Mouse (Mus musculus) lung, adult 2 months (tissue): Measurements from ENCODE around the gene Enah. TPM values are rescaled to one million over a fixed set of nuclear protein-coding genes. Genes with fewer than 3 reads are reported as not detected.

ENCODE experiments used
- DNase-seq: peaks from one replicate; pipeline ENCODE4 v3.0.0; 2022
- H3K4me1 ChIP-seq: fragments of 200-500 bp; 2 replicates; pipeline ENCODE4 v1.6.1; 2011; ENCODE audit warnings: low read length; ENCODE audit not compliant: control insufficient read depth, insufficient read depth
- H3K4me3 ChIP-seq: fragments of 200-500 bp; replicated peaks from 2 replicates; pipeline ENCODE3; 2011; ENCODE audit warnings: low read depth, mild to moderate bottlenecking, control low read depth, low read length; ENCODE audit errors: extremely low read depth
- CTCF ChIP-seq: fragments of 200-500 bp; IDR thresholded peaks from 2 replicates; pipeline ENCODE4 v1.5.1; 2011; ENCODE audit warnings: mild to moderate bottlenecking, low read length, control low read depth; ENCODE audit not compliant: insufficient read depth
- POLR2A ChIP-seq: fragments of 200-500 bp; IDR thresholded peaks from 2 replicates; pipeline ENCODE4 v1.6.1; 2011; ENCODE audit warnings: low read depth, mild to moderate bottlenecking, control low read depth, low read length, borderline replicate concordance; ENCODE audit errors: extremely low read depth
- WGBS: fragments of 180-500 bp; shearing (Covaris S2); methylation state at CpG from one replicate; pipeline ENCODE4 v1.1.7; 2018; 5-methylcytosine and 5-hydroxymethylcytosine counted together
- polyA plus RNA-seq: library from polyadenylated mRNA; depleted of rRNA; stranded (reverse); fragments of >200 nt; gene quantifications from 2 replicates; pipeline ENCODE4 v1.2.3, GENCODE M21; 2012

The Enah gene
- polyA plus RNA-seq, 1 experiment = 11.1 TPM

DNA sequence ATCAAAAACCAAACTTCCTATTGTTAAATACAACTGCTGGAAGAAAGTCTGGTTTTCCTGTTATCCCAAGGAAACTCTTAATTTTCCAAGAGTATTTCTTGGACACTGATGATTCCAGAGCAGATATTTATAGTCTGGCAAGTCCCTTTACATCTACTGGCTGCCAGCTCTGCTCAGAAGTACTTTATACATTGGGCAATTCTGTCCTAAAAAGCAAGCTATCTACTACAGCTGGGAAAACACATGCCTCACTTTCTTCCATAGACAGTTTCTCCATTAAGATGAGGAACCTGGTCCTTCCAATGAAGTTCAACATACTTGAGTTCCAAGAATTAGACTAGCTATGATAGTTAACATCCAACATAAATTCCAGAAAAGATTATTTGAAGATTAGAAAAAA is 44.9 kb downstream of the Enah start:
- H3K4me3 ChIP-seq = no peak overlapping the region
- no peaks in the 10 kb centered on the region for H3K4me1 ChIP-seq
- no peak for TF ChIP-seq POLR2A
- no peak for DNase-seq

GRCm38 (mm10) chr1:181965277-181965676 is 54.5 kb downstream of the Enah start:
- TF ChIP-seq CTCF = no peak
- no peak for TF ChIP-seq POLR2A
- no peak overlapping the region for H3K4me3 ChIP-seq
- no peaks in the 10 kb centered on the region for H3K4me1 ChIP-seq
- 73% methylated on average over 1 of the region's 1 CpGs for WGBS
- no peak for DNase-seq

- TF ChIP-seq POLR2A (no peak), CTCF (no peak)
- H3K4me1 ChIP-seq = no peaks in the 10 kb centered on the region; the same call in 1 of the 2 replicates
- H3K4me3 ChIP-seq = no peak overlapping the region
- 80% methylated on average over 3 of the region's 3 CpGs for WGBS
- no peak for DNase-seq
Observed at GRCm38 (mm10) chr1:181963827-181964226, 56.0 kb downstream of the Enah start.

DNA sequence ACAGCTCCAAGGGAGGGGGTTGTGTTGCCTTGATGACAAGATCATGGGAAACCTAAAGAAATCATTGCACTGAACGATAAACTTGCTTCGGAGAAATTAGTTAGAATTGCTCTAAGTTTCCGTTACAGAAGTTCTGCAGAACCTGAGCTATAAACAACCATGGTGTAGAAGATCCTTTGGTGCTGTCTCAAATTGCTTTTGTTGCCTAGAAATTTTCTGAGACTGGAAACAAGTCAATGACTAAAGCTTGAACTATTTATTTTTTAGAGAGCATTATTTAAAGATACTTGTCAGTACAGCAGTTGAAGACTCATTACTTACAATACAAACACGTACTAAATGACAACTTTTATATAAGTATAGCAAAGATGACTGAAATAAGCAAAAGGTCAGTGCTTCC is 56.4 kb downstream of the Enah start:
- no peak for DNase-seq
- Histone ChIP-seq H3K4me3 (no peak overlapping the region), H3K4me1 (no peaks in the 10 kb centered on the region; the same call in 1 of the 2 replicates)
- no peak for TF ChIP-seq CTCF
- TF ChIP-seq POLR2A = no peak
- WGBS = 70% methylated on average over 4 of the region's 4 CpGs

DNA sequence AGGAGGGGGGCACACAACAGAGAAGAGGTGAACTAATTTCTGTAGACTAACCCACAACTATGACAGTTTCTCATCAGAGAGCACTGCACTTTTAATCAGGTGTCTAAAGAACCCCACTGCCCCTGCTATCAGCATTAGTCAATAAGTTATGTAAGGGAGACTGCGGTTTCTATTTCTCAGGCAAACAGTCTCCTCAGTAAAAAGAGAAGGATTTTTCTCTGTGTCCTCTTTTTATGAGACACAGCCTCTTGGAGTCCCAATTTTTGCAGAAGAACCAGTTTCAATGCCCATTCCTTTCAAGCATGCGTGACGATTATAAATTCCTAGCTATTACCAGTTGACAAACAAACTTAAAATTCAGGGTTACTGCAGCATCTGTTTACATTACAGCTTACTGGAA is 59.4 kb downstream of the Enah start:
- H3K4me1 ChIP-seq = no peaks in the 10 kb centered on the region; the same call in 1 of the 2 replicates
- 75% methylated on average over 3 of the region's 3 CpGs for WGBS
- H3K4me3 ChIP-seq = no peak overlapping the region
- DNase-seq = no peak
- TF ChIP-seq POLR2A = no peak
- TF ChIP-seq CTCF = no peak

DNA sequence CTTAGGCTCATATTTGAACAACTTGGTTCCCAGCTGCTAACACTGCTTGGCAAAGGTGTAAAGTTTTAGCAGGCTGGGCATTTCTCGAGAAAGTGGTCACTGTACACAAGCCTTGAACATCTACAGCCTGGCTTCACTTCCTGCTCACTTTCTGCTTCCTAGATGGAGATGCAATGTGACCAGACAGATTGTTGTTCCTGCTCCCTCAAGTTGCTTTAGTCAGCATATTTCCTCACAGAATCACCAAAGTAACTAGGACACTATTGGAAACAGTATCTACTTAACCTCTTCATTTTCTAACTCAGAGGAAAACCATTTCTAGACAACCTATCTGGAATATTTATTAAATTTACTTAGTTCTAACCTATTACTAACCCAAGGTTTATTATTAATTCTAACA is 61.4 kb downstream of the Enah start:
- no peak for TF ChIP-seq POLR2A
- TF ChIP-seq CTCF = no peak
- Histone ChIP-seq H3K4me3 (no peak overlapping the region), H3K4me1 (no peaks in the 10 kb centered on the region; the same call in 1 of the 2 replicates)
- DNase-seq = no peak
- WGBS = 73% methylated on average over 1 of the region's 1 CpGs

GRCm38 (mm10) chr1:181957736-181958135 is 62.1 kb downstream of the Enah start:
- WGBS = over 99% methylated on average over 2 of the region's 2 CpGs

GRCm38 (mm10) chr1:181953547-181953946 is 66.2 kb downstream of the Enah start:
- Histone ChIP-seq H3K4me3 (no peak overlapping the region), H3K4me1 (no peaks in the 10 kb centered on the region; the same call in 1 of the 2 replicates)
- DNase-seq = no peak
- TF ChIP-seq CTCF = no peak
- TF ChIP-seq POLR2A = no peak

More at GRCm38 (mm10) chr1:181957736-181958135, 62.1 kb downstream of the Enah start:
- Histone ChIP-seq H3K4me3 (no peak overlapping the region), H3K4me1 (no peaks in the 10 kb centered on the region; the same call in 1 of the 2 replicates)
- no peak for TF ChIP-seq CTCF
- TF ChIP-seq POLR2A = no peak
- no peak for DNase-seq

DNA sequence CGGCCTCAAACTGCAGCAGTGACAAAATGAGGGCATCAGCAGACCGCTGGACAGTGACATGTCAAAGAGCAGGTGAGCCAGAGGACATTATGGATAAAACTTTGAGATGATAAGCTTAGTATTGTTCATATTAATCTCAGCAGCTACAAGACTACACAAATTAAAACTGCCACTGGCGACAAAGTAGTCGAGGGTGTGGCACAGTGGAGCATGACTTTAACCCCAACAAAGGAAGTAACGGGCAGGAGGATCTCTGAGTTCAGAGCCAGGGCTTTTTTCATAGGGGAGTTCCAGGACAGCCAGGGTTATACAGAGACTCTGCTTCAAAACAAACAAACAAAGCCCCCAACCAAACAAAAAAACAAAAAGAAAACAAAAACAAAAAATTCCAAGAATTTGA is 68.5 kb downstream of the Enah start:
- Histone ChIP-seq H3K4me1 (no peaks in the 10 kb centered on the region; the same call in 1 of the 2 replicates), H3K4me3 (no peak overlapping the region)
- no peak for DNase-seq
- TF ChIP-seq POLR2A = no peak
- no peak for TF ChIP-seq CTCF
- 48% methylated on average over 5 of the region's 5 CpGs for WGBS

GRCm38 (mm10) chr1:181950721-181951120 is 69.1 kb downstream of the Enah start:
- 90% methylated on average over 9 of the region's 9 CpGs for WGBS
- no peak for DNase-seq
- TF ChIP-seq CTCF = no peak
- TF ChIP-seq POLR2A = no peak

DNA sequence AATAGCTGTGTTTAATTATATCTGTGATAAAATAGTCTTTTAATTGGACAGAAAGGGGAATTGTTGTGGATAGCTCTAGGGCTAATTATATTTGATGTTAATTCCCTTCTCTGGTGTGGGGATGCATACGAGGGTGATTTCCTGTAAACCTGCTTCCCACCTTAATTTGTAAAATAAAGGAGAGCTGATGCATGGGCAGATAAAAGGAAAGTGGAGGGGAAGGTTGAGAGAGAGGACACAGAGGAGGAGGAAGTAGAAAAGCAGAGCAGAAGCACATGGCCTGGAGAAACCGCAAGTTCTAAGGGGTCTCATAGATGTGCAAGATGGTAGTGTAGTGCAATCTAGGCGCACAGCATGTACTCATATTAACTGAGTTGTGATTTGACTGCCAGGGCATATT is 71.6 kb downstream of the Enah start:
- DNase-seq = no peak
- TF ChIP-seq CTCF (no peak), POLR2A (no peak)
- H3K4me3 ChIP-seq = no peak overlapping the region
- WGBS = 93% methylated on average over 3 of the region's 3 CpGs
- no peaks in the 10 kb centered on the region; the same call in 1 of the 2 replicates for H3K4me1 ChIP-seq

More at GRCm38 (mm10) chr1:181950721-181951120, 69.1 kb downstream of the Enah start:
- Histone ChIP-seq H3K4me3 (no peak overlapping the region), H3K4me1 (no peaks in the 10 kb centered on the region; the same call in 1 of the 2 replicates)
